26 mouse cellular contexts compared by ENCODE assay signal in the genomic region with DNA sequence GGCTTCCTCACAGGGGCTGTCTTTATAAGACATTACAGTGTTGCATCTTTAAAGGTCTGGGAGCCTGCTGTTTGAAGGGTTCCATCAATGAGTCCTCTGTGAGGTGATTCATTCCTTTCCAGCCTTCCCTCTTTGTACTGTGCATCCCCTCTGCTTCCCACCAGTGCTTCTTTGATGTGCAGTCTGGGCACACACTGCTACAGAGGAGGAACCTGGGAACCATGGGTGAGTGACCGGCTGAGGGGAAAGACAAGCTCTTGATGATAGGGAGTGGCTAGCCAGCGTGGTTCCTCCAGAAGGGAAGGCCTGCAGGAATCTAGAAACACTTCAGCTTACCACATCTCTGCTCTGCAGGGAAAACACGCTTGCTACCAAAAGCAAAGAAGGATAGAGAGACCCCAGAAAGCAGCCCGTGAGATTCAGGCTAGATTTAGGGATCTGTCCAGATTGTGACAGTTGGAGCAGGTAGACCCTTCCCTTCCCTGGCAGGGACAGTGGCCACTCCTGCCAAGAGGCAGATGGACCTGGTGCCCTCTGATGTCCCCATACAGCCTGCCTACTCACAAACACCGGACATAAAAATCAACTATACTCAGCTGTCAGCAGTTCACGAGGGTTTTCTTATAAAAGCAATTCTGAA. TPM values are rescaled to one million over a fixed set of nuclear protein-coding genes. Genes with fewer than 3 reads are reported as not detected.
A peak's percentile ranks its signal among the peaks of the same experiment; 100 is the strongest.
DNase-seq lines count a peak whose midpoint lies in the region; ATAC-seq and TF ChIP-seq lines count a peak whose summit lies in the region.
"Had no signal": no experiment of that assay in that cellular context is flagged by ENCODE, and none has a peak within 500 bp of the region (broad histone marks: within the 10 kb centered on the region; RNA-seq: fewer than 3 reads in every experiment).

No protein-coding gene starts in this region.

- H3K27me3 ChIP-seq in forebrain, postnatal 0 days (ENCODE audit: insufficient read depth, low read length) = no peaks in the 10 kb centered on the region
- no peaks in the 10 kb centered on the region for H3K27me3 ChIP-seq in forebrain, embryonic 15.5 days
- H3K27me3 ChIP-seq: forebrain, embryonic 12.5 days; heart, embryonic 15.5 days; limb, embryonic 15.5 days; midbrain, embryonic 13.5 days; neural tube, embryonic 12.5 days; stomach, embryonic 15.5 days had no signal

- ATAC-seq in forebrain, postnatal 0 days = peak; percentile 25; the same call in 1 of the 2 replicates
- ATAC-seq in forebrain, embryonic 15.5 days (replicated peaks) = no peak
- ATAC-seq: CD4-positive, CD25-positive, alpha-beta regulatory T cell, adult 4 months; midbrain, embryonic 13.5 days had no signal

- WGBS in forebrain, postnatal 0 days = 63% methylated on average over 6 of the region's 6 CpGs
- 68% methylated on average over 6 of the region's 6 CpGs for WGBS in forebrain, embryonic 15.5 days

- no peaks in the 10 kb centered on the region for H3K4me1 ChIP-seq in forebrain, postnatal 0 days (ENCODE audit: insufficient read depth)
- H3K4me1 ChIP-seq in forebrain, embryonic 15.5 days = peaks cover 3% of the 10 kb centered on the region; the same call in 1 of the 2 replicates
- H3K4me1 ChIP-seq: forebrain, embryonic 12.5 days; heart, embryonic 15.5 days; megakaryocyte, embryonic 14.5 days; midbrain, embryonic 13.5 days; neural tube, embryonic 12.5 days; stomach, embryonic 15.5 days had no signal

- TF ChIP-seq CTCF in forebrain, postnatal 0 days (IDR thresholded peaks at IDR 0.05; ENCODE audit: low read depth) = no peak

- no peak overlapping the region for H3K4me2 ChIP-seq in forebrain, postnatal 0 days (ENCODE audit: low read depth)
- H3K4me2 ChIP-seq in forebrain, embryonic 15.5 days (replicated peaks) = no peak overlapping the region
- H3K4me2 ChIP-seq: forebrain, embryonic 12.5 days; heart, embryonic 15.5 days; hindbrain, embryonic 14.5 days; limb, embryonic 15.5 days; lung, embryonic 14.5 days; midbrain, embryonic 13.5 days; neural tube, embryonic 12.5 days; stomach, embryonic 15.5 days had no signal

- H3K36me3 ChIP-seq in forebrain, postnatal 0 days (ENCODE audit: insufficient read depth) = no peaks in the 10 kb centered on the region
- H3K36me3 ChIP-seq in forebrain, embryonic 15.5 days = no peaks in the 10 kb centered on the region
- H3K36me3 ChIP-seq: forebrain, embryonic 12.5 days; heart, embryonic 15.5 days; limb, embryonic 15.5 days; midbrain, embryonic 13.5 days; stomach, embryonic 15.5 days had no signal

- H3K9ac ChIP-seq in forebrain, postnatal 0 days = no peak overlapping the region
- no peak overlapping the region for H3K9ac ChIP-seq in forebrain, embryonic 15.5 days (replicated peaks)
- H3K9ac ChIP-seq: forebrain, embryonic 12.5 days; heart, embryonic 15.5 days; hindbrain, embryonic 14.5 days; limb, embryonic 15.5 days; liver, embryonic 14.5 days; lung, embryonic 14.5 days; midbrain, embryonic 13.5 days; neural tube, embryonic 12.5 days; stomach, embryonic 15.5 days had no signal

- H3K4me3 ChIP-seq in forebrain, postnatal 0 days (ENCODE audit: low read depth, low read length) = no peak overlapping the region
- no peak overlapping the region for H3K4me3 ChIP-seq in forebrain, embryonic 15.5 days
- H3K4me3 ChIP-seq: erythroblast, embryonic 14.5 days; forebrain, embryonic 12.5 days; gastrocnemius, adult 2 months; heart, embryonic 15.5 days; limb, embryonic 15.5 days; megakaryocyte, embryonic 14.5 days; midbrain, embryonic 13.5 days; neural tube, embryonic 12.5 days; stomach, embryonic 15.5 days had no signal

- H3K27ac ChIP-seq in forebrain, postnatal 0 days (ENCODE audit: low read depth, low read length) = no peak overlapping the region
- no peak overlapping the region for H3K27ac ChIP-seq in forebrain, embryonic 15.5 days (replicated peaks)
- H3K27ac ChIP-seq: forebrain, embryonic 12.5 days; gastrocnemius, adult 2 months; heart, embryonic 15.5 days; hindbrain, embryonic 14.5 days; limb, embryonic 15.5 days; liver, embryonic 14.5 days; midbrain, embryonic 13.5 days; neural tube, embryonic 12.5 days; stomach, embryonic 15.5 days had no signal

- H3K9me3 ChIP-seq in forebrain, postnatal 0 days (ENCODE audit: low read length) = no peaks in the 10 kb centered on the region
- H3K9me3 ChIP-seq in forebrain, embryonic 15.5 days = no peaks in the 10 kb centered on the region
- H3K9me3 ChIP-seq: forebrain, embryonic 12.5 days; heart, embryonic 15.5 days; limb, embryonic 15.5 days; midbrain, embryonic 13.5 days; neural tube, embryonic 12.5 days; stomach, embryonic 15.5 days had no signal

- DNase-seq in forebrain, postnatal 0 days = no peak
- peak; percentile 67 for DNase-seq in Muller cell, postnatal 12 days (ENCODE audit: inconsistent ontology term)
- peak; percentile 70 to 71 for DNase-seq in cerebellum, adult 18-20 months
- DNase-seq in cerebellum, postnatal 25 days = peak; percentile 78 to 79
- DNase-seq in right cerebral cortex, postnatal 25 days = no peak
- no peak for DNase-seq in layer of hippocampus, postnatal 36 days
- DNase-seq: adrenal gland, postnatal 36 days; gastrocnemius, adult 2 months; heart, postnatal 36 days; kidney, postnatal 36 days; lung, embryonic 14.5 days; retina, postnatal 1 day; thymus, postnatal 36 days had no signal

RNA-seq across cellular contexts. Expression of a gene that starts 59.9 kb away (rescaled TPM):
- 11.6 and 12.7 TPM in 2 replicates for total RNA-seq in forebrain, postnatal 0 days (2014; rRNA removed)
- 8.5 and 10.1 TPM in 2 replicates for polyA plus RNA-seq in forebrain, postnatal 0 days (2015; fragmentation: Nextera tagmentation; extraction: Ambion mirVana)
- polyA plus RNA-seq in forebrain, embryonic 15.5 days (2015; fragmentation: Nextera tagmentation; extraction: Ambion mirVana) = 5.9 and 6.8 TPM in 2 replicates
- total RNA-seq in layer of hippocampus, postnatal 36 days (2021) = 10 to 100 TPM; 11.5 to 14.7 TPM
- total RNA-seq: common myeloid progenitor, adult 5-6 weeks had no signal
- polyA plus RNA-seq: CD4-positive, CD25-positive, alpha-beta regulatory T cell, adult 4 months; erythroblast, embryonic 14.5 days had no signal

Comparison
In these comparisons a context has a peak if more than half of its experiments do, and no peak if none do; other contexts are left out.
1. DNase-seq: peak in Muller cell, postnatal 12 days (single experiment), cerebellum, adult 18-20 months (2 of 2) and cerebellum, postnatal 25 days (2 of 2); none in forebrain, postnatal 0 days (single experiment), right cerebral cortex, postnatal 25 days (single experiment) and layer of hippocampus, postnatal 36 days (0 of 2).